Mouse (Mus musculus) cerebellum, postnatal 25 days (tissue): ENCODE results near the gene Gm2a.

ENCODE experiments used
- DNase-seq, 2 experiments: peaks; one replicate each; pipeline ENCODE4 v3.0.0; 2021; ENCODE audit warnings: mixed read lengths in 2 of 2

The Gm2a gene

GRCm38 (mm10) chr11:55133204-55133603, 35.3 kb downstream of the Gm2a start:
- DNase-seq = no peak

DNA sequence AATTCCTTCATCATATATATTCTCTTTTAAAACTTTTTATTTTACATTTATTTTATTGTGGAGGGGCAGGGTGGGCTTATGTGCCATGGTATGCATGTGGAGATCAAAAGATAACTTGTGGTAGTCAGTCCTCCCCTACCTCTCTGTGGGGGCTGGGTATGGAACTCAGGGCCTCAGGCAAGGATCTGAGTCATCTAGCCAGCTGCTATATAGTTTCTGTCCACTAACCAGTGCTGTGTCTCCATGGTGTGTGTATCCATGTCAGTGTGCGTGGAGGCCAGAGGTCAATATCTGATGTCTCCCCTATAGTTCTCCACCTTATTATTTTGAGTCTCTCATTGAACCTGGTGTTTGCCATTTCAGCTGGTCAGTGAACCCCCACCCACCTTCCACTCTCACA, 36.5 kb downstream of the Gm2a start:
- DNase-seq = no peak

GRCm38 (mm10) chr11:55134871-55135270, 37.0 kb downstream of the Gm2a start:
- no peak for DNase-seq

DNA sequence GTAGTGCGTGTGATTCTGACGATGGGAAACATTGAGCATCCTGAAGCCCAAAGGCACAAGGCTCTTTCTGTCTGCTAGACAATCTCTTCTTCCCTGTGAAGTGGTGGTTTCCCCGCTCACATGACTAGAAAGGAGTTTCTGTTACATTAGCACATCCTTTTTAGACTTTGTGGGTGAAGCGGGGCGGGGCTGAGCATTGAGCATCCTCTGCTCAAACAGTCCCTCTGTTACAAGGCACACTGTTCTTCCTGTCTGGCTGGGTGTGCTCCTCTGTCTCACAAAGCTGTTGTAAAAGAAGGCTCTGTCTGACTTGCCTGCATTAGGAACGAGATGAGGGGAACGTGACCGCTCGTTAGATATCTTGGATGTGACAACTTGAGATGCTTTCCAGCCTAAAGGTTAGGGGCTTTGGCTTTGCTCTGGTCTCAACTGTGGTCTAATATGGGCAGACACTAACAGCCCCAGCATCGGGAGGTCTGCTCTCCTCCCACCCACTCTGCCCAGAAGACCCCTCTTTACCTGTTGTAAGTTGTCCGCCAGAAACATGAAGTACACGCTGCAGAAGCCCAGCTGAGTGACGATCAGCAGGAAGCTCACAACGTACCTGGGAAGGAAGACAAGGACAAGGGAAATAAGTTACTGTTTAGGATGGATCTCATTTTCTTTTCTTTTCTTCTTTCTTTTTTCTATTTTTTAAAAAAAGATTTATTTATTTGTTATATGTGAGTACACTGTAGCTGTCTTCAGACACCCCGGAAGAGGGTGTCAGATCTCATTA, 39.0 kb downstream of the Gm2a start:
- DNase-seq = no peak

- no peak for DNase-seq
Observed at GRCm38 (mm10) chr11:55137646-55138045, 39.7 kb downstream of the Gm2a start.

GRCm38 (mm10) chr11:55141502-55141901, 43.6 kb downstream of the Gm2a start:
- no peak for DNase-seq

DNA sequence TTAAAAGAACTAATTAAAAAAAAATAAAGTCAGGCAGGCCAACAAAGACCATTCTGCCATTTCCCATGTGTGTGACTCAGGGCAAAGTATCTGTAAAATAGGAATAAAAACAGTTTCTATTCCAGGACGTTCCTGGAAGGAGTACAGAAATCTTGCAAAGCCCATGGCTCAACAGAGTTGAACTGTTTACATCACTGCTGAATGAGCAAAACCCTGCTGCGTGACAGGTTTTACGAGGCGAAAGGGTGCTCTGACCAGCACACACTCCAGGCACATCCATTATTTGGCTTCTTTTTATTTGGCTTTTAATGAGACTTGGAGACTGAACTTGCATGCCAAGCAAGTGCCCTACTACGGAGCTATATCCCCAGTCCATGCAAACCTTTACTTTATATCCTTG, 46.1 kb downstream of the Gm2a start:
- DNase-seq = no peak

DNA sequence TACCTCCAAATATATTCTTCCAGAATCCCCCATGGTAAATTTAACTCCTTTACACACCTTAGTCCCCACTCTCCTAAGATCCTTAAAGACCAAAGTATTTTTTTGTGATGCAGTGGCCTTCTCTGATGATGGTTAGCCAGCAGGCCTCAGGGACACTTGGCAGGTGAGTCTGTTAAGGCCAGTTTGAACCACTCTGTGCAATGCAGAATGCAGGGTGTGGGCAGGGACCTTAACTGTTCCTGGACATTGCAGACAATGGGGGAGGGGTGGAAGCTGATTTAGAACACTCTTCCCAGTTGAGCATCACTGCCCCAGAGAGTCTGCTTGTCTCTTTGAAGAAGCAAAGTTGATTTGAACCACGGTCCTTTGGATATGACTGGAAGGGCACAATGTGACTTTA, 48.9 kb downstream of the Gm2a start:
- DNase-seq = no peak

DNA sequence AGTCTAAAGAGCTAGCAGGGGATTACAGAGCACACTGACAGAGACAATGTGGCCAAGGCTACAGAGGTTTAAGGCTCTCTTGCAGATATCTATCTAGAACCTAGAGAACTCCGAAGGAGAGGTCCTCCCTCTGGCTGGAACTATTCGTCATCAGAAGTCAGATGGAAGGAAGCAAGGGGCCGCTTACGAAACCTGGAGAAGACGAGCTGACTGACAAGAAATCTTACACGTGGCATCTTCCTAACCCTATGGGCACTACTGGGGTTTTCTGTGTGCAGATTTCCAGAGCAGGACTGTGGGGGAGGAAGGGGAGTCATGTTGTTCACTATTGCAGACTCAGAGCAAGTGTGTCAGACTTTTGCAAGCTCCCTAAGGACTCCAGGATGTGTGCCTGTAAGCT, 49.5 kb downstream of the Gm2a start:
- no peak for DNase-seq

- DNase-seq = no peak
Observed at GRCm38 (mm10) chr11:55148461-55148860, 50.5 kb downstream of the Gm2a start.

- DNase-seq = no peak
Observed at GRCm38 (mm10) chr11:55151608-55152007, 53.7 kb downstream of the Gm2a start, which contains the start of gene Slc36a3. Gene Slc36a3 (minus strand): TSS chr11:55151708.

- DNase-seq = no peak
Observed at GRCm38 (mm10) chr11:55154398-55155069, 56.6 kb downstream of the Gm2a start.

DNA sequence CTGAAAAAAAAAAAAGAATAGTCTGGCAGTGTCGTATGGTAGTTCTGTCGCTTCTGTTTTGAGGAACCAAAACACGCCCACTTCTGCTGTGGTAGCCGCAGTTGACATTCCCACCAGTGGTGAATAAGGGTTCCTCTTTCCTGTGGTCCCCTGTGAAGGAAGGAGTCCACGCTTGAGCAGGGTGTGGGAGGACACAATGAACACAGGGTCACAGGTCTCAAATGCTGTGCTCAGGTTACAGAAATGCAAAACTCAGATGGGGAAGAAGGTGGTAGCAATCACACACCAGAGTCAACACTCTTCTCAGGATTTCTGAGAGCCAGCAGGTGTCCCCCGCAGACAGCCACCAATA, 57.1 kb downstream of the Gm2a start:
- no peak for DNase-seq

- peak; percentile 83 to 89 for DNase-seq
Observed at GRCm38 (mm10) chr11:55158785-55159359, 61.0 kb downstream of the Gm2a start.
